Mouse (Mus musculus) adrenal gland, adult 8-10 months (tissue): Measurements from ENCODE around the gene Nr2e3. TPM values are rescaled to one million over a fixed set of nuclear protein-coding genes. Genes with fewer than 3 reads are reported as not detected.
A peak's percentile ranks its signal among the peaks of the same experiment; 100 is the strongest.
"Not testable (repeated sequence)": the region's sequence is repeated elsewhere in the genome, so short reads cannot be mapped to it uniquely, and the experiment has no call there.

Experiments
- DNase-seq: peaks from one replicate; pipeline ENCODE4 v3.0.0; 2022
- total RNA-seq, 4 experiments: library from RNA; stranded (reverse); gene quantifications; 2 replicates each; pipeline ENCODE4 v1.2.4; 2022

The Nr2e3 gene
- total RNA-seq = not detected

DNA sequence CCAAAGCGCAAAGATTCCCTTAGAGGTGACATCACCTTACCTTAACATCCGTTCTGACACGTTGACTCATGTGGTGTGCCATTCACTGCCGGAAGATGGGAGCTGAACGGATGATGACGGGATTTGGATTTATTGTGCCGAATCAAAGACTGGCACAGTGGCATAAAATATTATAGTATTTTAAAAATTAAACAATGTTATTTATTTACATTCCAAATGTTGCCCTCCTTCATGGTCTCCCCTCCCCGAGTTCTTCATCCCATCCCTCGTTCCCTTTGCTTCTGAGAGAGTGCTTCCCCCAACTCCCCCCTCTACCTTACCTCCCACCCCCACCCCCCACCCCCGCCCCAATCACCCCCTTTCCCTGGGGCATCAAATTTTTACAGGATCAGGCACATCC lies at the start of gene Nr2e3:
Gene Nr2e3, minus strand, starts transcription at position 101 of the 400 bp plus-strand sequence.
- no peak for DNase-seq

DNA sequence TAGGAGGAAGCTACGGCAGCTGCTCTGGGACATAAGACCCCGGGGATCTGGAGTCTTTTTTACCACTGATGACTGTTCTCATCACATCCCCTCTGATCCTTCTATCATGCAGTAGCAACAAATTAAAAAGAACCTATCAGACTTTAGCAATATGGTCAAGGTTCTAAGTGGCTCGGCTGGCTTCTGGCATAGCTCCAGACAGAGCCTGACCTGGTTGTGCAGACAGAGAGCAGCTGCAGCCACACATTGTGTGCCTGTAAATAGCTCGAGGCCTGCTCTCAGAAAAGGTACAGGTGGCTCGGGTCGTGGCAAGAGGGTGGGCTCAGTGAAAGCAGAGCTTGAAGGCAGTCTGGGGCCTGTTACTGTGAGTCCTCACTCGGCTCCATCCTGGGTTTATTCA lies 48.5 kb upstream of the Nr2e3 start:
- DNase-seq = peak; percentile 30

DNA sequence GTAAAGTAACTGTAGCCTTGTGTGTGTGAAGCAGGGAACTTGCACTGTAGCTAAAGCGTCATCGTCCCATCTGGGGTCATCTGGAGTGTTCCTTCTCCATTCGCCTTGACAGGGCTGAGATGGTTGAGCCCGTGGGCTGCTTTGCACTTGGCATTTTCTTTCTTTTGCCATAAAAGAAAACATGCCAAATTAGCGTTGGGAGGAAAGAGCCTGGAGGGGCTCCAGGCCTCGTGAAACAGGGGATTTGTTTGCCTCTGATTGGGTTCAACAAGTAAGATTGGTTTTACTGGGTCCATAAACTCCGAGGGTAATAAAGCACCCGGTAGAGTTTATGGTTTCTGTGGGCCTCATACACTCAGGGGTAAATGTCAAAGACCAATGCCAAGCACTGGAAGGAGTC lies 41.9 kb upstream of the Nr2e3 start:
- DNase-seq = no peak

DNA sequence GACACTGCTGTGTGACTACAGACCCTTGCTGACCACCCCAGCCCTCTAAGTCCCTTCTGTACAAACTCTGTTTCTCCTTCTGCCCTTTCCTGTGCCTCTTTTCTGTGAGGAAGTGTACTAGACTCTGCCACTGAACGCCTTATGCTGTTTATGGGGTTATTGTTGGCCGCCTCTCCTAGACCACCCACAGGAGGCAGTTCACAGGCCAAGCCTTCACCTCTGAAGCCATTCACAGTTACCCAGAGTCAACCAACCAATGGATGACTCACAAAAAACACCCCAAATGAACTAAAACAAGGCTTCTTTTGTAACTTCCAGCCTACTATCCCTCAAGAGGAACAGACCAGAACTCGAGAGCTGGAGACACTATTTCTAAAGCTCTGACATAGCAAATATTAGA lies 41.0 kb upstream of the Nr2e3 start:
- DNase-seq = no peak

DNA sequence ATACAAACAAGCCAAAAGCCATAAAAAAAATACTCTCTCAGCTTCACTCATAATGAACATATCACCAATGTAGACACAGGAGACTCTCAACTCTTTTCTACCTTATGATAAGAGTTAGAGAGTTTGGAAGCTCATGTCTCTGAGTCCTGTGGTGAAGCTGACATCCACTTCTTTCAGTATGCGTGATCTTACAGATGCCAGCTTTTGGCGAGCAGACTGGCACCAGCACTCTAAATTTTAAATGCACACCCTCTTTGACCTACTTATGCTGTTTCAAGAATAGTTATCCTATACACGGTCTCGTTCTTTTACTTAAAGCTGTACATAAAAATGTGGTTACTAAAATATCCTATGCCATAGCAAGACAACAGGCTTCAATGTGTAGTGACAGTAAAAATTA lies 37.3 kb upstream of the Nr2e3 start:
- DNase-seq = no peak

DNA sequence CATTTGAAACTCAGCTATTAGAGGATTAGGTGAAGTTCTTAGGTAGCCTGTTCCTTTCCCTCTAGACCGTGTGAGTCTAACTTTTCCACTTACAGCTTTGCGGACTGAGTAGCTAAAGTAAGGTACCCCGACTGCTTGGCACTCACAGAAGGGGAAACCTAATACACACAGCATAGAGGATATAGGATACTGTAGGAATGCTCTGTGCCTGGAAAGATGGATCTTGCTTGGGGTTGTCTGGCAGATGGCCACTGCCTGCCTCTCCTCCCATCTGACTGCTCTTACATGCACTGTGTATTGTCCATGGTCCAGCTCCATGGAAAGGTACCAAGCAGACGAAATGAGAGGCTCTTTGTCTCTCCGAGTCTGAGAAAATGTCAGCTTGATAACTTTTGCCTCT lies 30.9 kb upstream of the Nr2e3 start:
- DNase-seq = no peak

DNA sequence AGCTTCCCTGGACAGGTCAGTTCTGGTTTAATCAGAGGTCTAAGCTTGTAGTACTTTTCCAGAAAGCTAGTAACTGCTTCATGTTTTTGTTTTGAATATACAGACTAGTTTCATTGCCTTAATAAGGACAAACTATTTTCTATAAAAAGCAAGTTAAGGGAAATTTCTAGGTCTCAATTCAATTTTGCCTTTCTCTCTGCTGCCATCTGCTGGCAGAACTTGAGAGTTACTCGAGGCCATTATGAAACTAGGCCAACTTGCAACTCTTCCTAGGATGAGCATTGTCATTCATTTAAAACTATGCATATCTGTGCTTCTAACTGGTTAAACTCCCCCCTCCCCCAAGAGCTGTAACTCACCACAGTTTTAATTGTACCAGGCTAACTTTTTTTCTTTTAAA lies 29.4 kb upstream of the Nr2e3 start:
- peak; percentile 34 for DNase-seq

DNA sequence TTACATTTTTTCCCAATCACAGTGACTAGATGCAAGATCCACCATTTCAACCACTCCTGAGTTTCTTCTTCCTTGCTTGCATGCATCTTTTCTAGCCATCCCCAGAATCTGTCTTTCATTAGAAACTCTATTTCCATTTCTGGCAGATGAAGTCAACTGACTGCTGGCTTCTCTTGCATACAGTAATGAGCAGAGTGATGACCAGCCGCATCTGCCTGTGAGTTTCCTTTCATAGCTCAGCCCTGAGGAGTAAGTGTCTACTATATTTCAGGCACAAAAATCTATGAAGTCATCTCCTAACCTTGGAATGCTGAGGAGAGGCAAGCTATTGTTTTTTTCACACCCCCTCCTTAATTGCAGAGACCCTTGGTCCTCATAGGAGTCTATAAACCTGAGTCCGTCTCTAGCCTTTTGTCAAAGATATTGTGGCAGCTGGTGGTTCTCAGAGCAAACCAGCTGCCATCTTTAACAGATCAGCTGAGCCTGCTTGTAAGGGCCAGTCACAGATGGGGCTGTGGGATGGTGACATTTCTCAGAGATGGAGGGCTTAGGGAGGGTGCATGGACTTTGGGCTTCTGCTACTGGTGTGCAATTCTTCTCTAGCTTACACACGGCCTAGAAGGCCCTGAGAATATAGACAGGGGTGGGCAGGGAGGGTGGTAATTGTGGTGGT lies 25.6 kb upstream of the Nr2e3 start:
- no peak for DNase-seq

DNA sequence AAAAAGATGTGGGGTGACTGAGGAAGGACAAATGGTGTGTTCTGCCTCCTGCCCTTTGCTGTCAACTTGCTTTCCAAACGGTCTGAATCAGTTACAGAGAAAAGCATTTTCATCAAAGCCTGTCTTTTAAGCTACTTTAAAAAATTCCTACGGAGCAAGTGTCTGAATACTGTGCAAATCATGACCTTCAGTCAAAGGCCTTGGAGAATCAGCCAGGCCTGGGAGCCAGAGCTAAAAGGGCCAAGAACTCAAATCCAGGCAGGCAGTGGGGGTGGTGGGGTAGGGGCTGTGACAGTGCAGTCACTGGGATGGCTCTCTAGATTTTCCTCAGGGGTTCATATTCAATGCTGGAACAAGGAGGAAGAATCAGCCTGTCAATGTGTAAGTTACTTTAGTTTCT lies 20.7 kb upstream of the Nr2e3 start:
- DNase-seq = peak; percentile 41

DNA sequence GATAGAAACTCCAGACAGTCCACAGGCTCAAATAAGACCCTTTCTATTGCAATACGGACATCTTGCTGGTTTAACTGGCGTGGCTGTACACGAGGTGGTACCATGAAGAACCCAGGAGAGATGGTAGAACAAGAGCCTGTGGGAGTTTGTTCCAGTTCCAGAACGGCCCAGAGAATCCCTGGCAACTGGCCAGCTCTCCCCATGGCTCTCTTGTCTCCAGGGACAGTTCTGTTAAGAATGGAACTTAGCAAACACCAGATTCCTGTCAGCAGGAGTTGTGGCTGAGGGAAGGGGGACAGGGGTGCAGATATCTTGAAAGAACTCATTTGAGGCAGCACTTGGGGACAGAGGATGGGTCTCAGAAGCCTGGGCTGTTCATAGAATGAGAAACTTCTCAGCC lies 10.8 kb upstream of the Nr2e3 start:
- no peak for DNase-seq

DNA sequence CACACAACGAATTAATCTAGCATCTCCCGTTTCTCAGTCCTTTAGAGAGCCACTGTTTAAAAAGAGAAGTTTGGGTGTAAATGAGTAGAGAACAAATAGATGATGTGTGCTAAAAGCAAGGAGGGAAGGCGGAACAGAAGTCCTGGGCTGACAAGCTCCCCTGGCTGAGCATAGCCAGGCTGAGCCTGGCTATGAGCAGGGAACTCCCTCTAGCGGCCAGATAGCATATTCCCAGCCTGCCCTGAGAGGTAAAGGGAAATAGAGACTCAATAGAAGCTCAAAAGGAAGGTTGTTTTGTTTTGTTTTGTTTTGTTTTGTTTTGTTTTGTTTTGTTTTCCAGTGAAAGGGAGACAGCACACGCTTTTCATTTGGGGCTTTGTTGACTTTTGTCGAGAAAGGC lies 8.9 kb upstream of the Nr2e3 start:
- DNase-seq = no peak

DNA sequence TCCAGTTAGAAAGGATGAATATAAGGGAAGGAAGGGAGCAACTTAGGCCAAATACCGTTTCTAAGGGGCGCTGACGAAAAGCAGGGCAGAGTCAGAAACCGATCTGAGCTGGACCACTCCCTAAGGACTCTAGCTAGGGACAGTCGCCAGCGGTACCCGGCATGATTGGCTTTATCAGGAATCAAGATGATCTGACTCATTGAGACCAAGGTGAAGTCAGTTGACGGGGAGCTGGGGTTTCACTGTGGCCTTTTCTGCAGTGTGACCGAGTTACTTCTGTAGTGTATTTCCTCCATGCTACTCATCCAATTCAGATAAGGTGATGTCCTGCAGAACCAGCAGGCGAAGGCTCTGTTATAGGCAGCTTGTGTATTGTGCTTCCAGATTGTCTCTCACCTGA lies 4.6 kb upstream of the Nr2e3 start:
- DNase-seq = no peak

DNA sequence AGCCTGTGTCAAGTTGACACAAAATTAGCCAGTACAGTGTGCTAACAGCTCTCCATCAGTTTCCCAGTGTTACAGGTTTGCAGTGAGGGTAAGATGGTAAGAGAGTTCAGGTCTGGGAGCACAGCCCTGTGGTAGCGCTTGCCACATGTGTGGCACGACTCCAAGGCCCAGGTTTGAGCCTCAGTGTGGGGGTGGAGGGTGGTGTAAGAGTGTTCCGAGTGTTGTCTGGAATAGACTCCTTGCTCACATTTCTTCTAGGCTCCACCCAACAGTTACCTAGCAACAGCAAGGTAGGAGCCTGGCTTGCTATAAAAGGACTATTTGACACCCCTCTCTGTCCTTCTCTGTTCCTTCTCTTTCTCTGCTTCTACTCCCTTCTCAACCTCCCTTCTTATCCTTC lies 3.9 kb upstream of the Nr2e3 start:
- DNase-seq = no peak

DNA sequence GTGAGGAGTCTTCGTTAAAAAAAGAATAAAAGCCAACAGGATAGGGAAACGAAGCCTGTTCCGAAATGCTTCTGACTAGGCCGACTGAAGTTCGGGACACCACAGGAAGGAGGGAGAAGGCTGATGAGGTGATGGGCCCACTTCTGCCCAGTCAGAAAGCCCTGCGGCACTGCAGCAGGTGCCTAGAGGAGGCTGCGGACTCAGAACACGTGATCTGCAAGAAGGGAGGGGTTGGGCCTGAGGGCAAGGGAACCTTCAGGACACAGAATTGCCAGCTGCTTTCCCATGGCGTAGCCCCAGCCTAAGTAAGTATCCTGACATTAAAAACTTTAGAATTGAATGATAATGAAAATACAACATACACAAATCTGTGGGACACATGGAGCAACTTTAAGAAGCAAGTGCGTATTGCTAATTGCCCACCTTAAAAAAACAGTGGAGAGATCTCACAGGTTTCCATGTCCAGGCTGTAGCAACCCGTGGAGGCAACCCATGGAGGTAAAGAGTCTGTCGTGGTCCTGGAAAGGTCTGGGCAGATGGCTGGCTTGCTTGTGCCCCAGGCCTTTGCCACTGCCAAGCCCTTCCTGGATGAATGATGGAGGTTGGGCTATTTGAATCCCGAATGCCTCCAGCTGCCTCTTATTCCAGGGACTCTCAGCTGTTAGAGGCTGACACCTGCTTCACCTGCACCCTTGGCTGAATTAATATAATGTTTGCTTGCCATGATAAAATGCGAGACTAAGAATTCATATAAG lies 919 bp upstream of the Nr2e3 start:
- DNase-seq = no peak

DNA sequence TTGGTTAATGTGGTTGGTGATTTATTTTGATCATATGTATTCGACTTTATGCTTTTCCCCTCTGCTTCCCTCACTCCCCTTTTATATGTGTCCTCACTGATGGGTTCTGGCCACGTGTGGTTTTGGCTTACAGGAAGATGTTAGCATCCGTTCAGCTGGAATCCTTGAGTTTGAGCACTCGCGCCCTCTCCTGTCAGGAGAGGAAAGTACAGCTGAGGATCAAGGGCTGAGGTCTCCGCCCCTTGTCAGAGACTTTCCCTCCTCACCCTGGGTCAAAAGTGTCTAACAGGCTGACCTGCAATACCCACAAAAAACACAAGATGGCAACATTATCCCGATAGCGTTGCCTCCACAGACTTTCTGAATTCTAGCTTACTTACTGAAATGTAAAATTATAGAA lies 1.2 kb downstream of the Nr2e3 start:
- DNase-seq = peak; percentile 87

DNA sequence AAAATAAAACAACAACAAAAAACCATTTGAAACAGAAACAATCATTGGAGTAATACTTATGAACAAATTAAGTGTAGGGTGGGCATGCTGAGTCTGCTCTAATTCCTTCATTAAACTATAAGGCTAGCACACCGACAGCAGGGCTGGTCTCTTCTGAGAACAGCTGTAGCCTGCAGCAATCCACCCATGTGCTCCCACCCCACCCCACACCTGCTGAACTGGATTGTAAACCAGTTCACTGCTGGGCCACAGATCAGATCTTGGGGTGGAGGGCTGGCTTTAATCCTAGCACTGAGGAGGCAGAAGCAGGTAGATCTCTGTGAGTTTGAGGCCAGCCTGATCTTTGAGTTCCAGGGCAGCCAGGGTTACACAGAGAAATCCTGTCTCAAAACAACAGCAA lies 2.3 kb downstream of the Nr2e3 start:
- DNase-seq = not testable (repeated sequence)

DNA sequence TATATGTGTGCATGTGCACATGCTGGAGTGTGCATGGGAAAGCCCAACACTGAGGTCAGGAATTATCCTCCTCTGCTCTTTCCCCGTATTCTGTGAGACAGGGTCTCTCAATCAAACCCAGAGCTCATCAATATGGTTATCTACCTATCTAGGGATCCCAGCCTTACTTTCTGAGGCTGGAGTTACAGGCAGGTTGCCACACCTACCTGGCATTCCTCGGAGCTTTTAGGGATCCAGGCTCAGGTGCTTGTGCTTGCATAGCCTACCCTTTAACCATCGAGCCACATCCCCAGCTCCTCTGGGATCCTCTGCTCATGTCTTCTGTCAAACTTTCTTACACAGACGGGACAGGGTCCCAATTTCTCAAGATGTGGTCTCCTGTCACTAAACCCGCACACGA lies 4.0 kb downstream of the Nr2e3 start:
- no peak for DNase-seq

DNA sequence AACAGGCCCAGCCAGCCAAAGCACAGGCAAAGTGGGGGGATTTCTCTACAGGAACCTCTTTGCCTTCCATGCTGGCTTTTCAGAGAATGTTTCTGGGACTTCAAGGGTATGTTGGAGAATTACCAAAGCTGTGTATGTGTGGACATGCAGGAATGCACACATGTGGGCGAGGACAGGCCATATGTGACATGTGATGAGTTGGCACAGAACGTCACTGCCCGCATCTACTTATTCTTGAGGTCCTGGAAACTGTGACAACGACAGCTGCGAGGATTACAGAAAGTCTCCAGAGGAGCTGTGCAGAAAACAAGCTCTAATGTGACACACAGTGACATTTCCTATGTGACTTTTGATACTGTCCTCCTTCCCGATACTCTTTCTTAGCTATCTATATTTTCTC lies 4.8 kb downstream of the Nr2e3 start:
- DNase-seq = no peak

DNA sequence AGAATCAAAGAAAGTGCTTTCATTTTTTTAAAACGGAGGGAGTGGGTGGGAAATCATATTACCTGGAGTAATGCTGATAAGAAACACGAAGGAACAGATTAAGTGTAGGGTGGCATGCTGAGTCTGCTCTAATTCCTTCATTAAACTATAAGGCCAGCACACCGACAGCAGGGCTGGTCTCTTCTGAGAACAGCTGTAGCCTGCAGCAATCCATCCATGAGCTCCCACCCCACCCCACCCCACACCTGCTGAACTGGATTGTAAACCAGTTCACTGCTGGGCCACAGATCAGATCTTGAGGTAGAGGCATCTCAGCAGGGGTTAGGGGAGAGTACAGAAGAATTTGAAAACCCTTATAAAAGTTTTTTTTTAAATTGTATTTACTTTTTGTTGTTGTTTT lies 5.3 kb downstream of the Nr2e3 start:
- no peak for DNase-seq

DNA sequence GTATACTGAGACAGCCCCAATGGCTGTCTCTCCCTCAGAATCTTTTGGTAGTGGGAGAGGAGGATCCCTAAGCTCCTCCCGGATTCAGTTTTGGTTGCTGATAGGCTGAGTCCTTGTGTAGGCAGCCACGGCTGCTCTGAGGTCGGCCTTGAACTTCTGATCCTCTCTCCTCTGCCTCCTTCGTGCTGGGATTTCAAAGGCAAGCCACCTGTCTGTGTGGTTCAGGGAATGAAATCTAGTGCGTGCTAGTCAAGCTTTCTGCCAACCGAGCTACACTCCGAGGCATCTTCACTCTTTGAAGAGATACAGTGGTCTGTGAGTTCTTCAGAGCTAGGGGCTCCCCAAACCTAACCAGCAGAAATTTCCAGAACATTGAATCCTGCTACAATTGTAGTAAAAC lies 6.9 kb downstream of the Nr2e3 start:
- DNase-seq = no peak

DNA sequence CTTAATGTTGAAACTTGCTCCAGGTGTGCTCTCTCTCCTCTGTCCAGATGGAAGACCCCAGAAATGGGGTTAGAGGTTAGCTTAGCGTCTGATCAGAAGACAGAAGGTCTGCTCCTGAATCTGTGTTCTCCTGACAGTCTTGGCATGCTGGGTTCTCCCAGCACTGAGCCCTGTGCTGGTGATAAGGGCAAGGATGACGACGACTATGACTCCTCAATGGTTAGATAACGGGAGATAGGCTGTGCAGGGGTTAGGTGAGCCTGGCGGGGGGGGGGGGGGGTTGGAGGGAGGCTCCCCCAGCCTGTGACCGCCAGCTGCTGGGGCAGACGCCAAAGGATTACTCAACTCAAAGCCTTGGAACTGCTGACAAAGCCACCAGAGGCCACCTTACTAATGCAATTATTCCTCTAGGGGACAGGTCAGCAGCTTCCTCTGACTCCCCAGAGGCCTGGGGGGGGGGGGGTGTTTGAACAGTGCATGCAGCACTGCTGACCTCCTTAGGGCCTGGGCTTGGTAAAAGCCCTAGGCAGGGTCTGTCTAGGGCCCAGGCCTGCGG lies 7.9 kb downstream of the Nr2e3 start:
- DNase-seq = peak; percentile 75

DNA sequence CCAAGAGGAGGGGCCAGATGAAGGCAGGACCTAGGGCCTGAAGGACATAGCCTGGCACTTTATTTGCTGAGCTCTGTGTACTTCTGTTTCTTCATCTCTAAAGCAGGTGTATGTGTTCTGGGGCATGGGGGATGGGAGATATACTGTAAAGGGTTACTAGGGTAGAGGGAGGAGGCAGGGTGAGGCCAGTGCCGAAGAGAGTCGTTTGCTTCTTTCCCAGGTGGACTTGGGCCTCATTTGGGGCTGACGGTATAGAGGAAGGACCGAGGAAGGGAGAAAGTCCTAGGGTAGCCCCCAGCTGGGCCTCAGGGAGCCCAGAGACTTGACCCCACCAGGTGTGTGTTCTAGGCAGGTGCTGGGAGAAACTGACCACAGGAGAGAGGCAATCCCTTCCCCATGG lies 8.5 kb downstream of the Nr2e3 start:
- DNase-seq = no peak

DNA sequence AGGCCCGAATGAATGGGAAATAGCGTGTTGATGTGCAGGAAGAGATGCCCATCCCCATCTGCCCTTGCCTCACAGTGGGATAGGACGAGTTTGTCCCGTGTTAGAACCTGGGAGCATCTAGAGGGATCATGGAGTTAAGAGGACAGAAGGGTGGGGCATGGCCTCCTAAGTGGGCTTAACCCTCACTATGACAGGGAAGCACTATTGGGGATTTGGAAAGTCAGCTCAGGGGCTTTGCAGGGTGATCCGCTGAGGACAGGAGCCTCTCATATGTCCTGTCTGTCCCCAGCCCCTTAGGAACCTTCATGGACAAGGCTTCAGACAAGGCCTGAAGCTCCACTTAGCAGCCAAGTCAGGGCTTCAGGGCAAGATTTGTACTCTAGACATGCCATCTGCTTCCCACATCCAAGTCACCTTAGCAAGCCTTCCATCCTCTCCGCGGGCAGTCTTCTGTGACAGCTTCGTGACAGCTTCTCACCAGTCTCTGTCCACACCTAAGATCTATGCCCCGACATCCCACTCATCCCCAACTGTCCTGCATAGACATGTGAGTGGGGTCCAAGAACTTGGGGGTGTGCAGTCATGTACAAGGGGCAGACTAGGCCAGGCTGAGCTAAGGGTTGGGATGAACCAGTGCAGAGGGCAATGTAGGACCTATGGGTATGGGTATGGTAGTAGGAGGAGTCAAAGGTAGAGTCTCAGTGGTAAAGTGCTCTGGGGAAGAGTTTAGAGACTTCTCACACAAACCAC lies 9.3 kb downstream of the Nr2e3 start:
- no peak for DNase-seq

DNA sequence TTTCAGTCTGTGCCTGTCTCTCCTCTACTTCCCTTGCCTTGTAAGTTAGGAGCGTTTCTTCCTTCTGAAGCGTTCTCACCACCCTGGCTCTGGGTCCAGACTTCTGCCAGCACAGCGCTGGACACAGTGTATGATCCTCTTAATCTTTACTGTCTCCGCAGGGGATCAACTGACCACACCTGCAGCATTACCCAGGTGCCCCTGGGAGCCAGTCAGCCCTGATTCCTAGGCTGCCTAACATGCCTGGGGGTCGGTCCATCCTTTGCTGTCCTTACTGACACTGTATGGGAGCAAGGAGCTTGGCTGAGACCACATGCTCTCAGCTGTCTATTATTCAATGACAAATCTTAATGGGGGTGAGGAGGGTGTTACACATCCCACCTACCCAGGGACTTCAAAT lies 10.5 kb downstream of the Nr2e3 start:
- DNase-seq = no peak
